Mouse (Mus musculus): ENCODE data around the gene Cblb.
A peak's percentile ranks its signal among the peaks of the same experiment; 100 is the strongest.

The Cblb gene

GRCm38 (mm10) chr16:52071766-52072209 lies 40.8 kb downstream of the Cblb start:
- no peak for DNase-seq (ENCODE audit: low read depth)

DNA sequence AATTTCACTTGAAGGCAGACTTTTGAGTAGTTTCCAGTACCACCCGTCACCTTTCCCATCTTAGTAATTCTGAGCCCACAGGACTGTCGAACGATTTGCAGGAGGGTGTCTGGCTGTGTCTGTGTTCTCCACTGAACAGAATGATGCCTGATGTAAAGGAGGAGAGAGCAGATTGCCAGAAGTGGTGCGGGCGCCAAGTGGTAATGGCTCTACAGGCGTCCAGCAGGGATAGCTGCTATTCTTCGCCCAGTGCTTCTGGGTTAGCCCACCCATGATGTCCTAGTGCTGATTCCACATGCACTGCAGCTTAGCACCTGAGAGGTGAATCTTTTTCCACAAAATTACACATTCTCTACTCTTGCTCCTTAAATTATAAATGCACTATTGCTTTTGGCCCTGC lies 45.6 kb downstream of the Cblb start:
- DNase-seq (ENCODE audit: low read depth): no peak

GRCm38 (mm10) chr16:52077901-52078300 lies 46.9 kb downstream of the Cblb start:
- DNase-seq (ENCODE audit: low read depth): no peak

DNA sequence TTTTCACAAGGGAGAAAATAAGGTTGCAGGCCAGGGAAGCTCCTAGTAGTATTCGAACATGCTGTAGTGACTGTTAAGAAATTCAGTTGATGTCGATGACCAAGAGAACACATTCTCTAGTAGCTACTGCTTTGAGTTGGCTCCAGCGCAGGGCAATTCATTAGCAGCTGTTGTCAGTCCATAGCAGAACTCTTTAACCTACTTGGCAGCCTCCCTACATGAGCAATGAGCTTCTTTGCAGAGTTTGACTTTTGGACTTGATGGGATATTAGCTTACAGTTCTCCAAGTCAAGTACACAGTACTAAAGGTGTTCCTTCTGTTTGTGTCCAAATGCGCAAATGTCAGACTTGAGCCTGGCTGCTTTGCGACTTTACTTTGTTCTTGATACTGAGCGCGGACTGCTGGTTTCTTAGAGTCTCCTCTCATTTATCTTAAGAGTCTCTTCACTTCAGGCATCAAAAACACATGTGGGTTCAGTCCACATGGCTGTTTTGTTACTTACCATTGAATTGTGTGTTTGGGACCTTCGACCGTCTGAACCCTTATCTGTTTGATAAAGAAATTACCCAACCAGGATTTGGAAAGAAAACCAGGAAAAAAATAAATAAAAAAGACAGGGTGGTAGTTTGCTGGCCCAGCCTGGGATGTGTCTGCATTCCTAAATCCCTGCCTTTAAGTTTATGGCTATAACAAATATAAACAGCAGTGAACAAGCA lies 47.9 kb downstream of the Cblb start:
- no peak for DNase-seq (ENCODE audit: low read depth)

DNA sequence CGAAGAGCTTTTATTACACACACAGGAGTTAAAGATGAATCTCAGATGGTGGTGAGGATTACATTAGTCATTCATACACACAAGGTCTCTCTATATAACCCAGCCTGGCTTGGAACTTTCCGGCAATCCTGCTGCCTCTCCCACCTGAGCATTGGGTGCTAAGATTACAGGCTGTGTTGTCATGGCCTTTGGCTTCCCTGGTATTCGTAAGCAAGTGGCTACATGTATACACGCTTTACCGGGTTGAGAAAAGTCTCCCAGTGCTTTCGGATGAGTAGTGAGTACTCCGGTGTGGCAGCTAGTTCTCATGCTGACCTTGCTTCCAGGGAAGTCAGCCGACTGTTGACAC lies 48.4 kb downstream of the Cblb start:
- no peak for DNase-seq (ENCODE audit: low read depth)

DNA sequence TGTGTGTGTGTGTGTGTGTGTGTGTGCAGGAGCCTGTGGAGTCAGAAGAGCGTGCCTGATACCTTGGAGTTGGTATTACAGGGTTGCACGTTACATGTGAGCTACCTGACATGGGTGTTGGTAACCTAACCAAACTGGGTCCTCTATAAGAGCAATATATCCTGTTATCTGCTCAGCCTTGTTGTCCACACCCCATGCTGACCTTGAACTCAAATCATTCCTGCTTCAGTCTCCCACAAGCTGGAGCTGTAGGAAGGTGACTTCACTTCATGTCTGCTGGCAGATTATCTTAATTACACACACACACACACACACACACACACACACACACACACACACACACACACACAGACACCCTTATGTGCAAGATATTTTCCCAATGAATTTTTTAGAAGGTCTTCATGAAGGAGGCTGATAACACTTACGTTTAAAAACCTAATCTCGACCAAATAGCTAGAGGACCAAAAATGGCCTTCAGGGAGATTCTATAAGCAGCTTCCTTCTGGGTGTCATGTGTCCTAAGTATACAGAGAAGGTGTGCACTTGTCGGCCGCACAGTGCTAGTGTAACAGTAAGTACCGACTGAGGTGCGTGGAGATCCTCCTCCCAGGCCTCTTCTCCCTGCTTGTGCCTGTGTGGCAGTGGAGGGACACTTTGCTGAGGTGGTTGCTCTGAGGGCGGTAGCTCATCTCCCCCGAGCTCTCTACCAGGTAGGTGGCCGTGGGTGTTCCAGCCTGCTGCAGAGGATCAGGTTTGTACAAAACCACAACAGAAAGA lies 49.8 kb downstream of the Cblb start:
- peak; percentile 56 for DNase-seq (ENCODE audit: low read depth)

- DNase-seq (ENCODE audit: low read depth): peak; percentile 78
These were observed 50.7 kb downstream of the Cblb start for GRCm38 (mm10) chr16:52081756-52082155.

- peak; percentile 41 for DNase-seq (ENCODE audit: low read depth)
These were observed 55.9 kb downstream of the Cblb start for GRCm38 (mm10) chr16:52086793-52087450.

- no peak for DNase-seq (ENCODE audit: low read depth)
These were observed 58.3 kb downstream of the Cblb start for GRCm38 (mm10) chr16:52089354-52089753.

DNA sequence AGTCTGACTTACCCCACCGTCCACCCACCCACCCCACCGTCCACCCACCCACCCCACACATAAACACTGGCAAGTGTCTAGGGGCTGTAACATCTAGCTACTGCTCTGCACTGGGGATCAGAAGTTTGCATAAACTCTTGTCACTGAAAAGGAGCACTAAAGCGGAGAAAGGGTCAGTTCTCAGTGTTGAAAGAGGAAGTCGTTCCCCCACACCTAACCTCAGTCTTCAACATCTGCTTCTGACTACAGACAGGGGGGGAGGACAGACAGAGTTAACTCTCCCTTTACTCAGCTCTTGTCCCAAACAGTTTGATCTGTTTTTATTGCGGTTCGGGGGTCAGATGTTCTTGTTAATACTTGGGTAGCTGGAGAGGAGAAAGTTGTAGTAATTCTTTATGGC lies 59.9 kb downstream of the Cblb start:
- peak; percentile 42 for DNase-seq (ENCODE audit: low read depth)

- DNase-seq (ENCODE audit: low read depth): peak; percentile 42
These were observed 62.6 kb downstream of the Cblb start for GRCm38 (mm10) chr16:52093325-52094253.

DNA sequence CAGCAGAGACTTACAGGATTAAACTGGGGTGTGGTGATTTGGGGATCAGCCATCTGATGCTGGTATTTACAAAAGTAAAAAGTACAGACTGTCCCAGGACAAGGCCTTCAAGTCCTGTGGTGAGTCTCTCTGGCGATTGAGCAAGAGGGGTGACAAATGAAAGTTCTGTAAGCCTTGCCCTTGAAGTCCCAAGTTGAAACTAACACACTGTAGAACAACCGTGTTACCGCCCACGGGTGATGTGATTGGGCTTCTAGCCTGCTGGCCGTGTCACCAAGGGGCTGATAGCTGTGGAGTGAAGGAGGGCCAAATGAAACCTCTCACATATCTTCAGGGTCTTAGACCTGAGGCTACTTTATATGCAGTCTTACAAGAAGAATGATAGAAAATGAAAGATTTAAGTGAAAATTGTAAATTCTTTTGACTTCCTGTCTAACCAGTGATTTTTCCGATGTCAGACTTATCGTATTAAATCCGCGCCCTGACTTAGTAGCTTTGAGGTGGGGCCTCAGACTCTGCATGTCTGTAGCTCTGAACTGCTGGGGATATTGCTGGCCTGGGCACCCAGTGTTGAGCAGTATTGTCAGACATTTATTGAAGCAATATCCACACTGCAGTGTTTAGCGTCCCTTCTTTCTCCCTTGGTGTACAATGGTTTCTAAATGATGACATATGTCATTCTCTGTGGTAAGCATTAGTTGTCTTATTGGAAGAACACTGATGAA lies 63.9 kb downstream of the Cblb start:
- DNase-seq (ENCODE audit: low read depth): peak; percentile 67

- no peak for DNase-seq (ENCODE audit: low read depth)
These were observed 64.6 kb downstream of the Cblb start for GRCm38 (mm10) chr16:52095643-52096042.

DNA sequence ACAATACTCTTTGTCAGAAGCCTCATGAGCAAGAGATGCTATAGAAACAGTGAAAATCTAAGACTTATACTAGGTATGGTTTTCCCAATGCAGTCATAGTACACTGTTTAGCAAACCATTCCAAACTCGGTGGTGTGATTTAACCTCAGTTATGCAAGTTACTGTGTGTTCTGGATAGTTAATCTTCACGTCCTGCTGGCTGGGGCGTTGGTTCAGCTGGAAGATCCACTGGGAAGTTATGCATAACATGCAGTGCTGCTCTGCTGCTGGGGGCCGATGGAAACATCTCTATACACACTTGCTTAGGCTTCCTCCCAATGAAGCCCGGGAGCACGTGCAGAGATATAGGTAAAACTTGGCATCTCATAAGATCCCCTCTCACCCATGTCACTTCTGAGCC lies 69.4 kb downstream of the Cblb start:
- DNase-seq (ENCODE audit: low read depth): no peak

DNA sequence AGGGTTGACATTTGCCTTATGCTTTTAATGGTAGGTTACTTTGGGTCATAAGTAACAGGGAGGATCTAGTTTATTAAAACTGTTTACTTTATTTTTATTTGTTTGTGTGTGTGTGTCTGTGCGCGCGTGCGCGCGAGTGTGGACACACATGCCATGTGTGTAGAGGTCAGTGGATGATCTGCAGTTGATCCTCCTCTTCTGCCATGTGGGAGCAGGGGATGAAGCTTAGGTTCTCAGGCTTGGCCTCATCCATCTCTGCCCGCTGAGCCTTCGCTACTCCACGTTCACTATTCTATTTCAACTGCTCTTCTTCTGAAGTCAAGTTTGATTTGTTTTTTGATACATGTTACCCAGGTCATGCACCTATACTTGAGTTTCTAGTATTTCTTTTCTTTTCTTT lies 73.6 kb downstream of the Cblb start:
- DNase-seq (ENCODE audit: low read depth): no peak

GRCm38 (mm10) chr16:52107836-52108235 lies 76.8 kb downstream of the Cblb start:
- DNase-seq (ENCODE audit: low read depth): no peak

DNA sequence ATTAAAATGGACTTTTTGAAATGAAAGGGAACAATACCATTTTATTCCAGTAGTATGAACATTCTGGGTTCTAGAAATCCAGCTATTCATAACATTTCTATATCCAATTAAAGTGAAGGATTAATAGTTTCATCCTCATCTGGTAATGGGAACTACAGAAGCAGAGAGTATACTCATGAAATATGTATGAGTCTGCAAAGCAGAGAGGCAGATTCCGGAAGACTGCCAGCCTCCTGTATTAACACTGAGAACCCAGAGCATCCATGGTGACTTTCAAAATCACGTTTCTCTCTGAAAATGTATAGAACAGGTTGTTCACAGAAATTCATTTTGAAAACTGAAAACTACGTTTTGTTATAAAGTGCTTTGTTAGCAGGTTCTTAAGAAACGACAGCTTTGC lies 83.4 kb downstream of the Cblb start:
- DNase-seq (ENCODE audit: low read depth): no peak

DNA sequence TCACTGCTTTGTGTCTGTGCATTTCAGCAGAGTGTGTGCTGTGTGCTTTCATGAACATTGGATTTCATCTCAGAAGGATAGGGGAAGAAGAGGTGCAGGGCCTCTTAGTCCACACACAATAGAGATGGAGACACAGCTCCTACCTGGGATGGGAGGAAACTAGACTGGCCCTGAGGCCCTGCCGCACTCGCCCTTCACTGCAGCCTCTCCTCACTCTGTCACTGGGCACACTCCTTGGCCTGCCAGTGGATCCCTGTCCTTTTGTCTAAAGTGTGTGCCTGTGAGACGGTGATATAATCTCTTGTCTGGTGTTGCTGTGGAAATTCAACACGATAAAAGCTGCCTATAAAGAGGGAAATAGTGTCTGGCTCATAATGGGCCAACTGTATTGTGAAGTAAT lies 88.0 kb downstream of the Cblb start:
- no peak for DNase-seq (ENCODE audit: low read depth)

GRCm38 (mm10) chr16:52124974-52125373 lies 93.9 kb downstream of the Cblb start:
- no peak for DNase-seq (ENCODE audit: low read depth)

GRCm38 (mm10) chr16:52125896-52126295 lies 94.9 kb downstream of the Cblb start:
- no peak for DNase-seq (ENCODE audit: low read depth)

DNA sequence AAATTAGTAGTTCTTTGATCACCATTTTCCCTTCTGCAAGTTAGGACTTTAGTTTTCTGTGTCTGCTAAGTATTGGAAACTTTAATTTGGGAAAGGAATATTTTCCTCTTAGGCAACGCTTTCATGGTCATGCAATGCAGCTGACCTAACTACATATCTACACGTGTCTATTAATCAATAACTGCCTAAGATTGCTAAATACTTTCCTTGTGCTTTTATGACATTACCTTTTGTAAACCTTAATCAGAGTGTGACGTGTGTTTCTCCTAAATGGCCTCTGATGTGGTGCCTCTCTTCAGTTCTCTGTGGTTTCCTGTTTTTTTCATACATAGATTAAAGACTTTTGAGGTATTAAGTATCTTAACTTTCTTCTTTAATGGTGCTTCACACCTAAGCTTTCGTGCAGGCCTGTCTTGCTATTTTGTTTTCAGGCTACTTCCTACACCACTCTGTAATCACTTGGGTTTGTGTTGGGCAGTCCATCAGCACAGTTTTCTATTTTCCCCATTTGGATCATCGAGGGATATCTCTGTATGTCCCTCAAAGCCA lies 98.4 kb downstream of the Cblb start:
- peak; percentile 86 for DNase-seq (ENCODE audit: low read depth)
